ENCODE assay signal across 8 mouse cellular contexts in the genomic region with DNA sequence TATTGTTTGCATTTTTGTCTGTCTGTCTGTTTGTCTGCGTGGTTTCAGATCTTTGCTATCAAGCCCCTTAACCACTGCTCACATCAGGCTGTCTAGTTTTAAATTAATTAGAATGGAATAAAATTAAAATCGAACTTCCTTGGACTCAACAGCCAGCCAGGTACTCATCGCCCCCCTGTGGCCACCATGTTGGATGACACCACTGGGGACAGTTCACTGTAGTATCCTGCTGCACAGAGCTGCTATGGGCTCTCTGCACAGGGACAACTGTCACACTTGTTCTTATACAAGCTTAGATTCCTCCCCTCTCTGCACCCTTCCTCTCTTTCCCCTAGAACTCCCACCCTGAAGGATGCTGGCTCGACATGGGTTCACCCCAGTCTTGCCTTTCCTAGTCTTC. TPM values are rescaled to one million over a fixed set of nuclear protein-coding genes. Genes with fewer than 3 reads are reported as not detected.
DNase-seq lines count a peak whose midpoint lies in the region; ATAC-seq and TF ChIP-seq lines count a peak whose summit lies in the region.

No protein-coding gene starts in this region.

- no peak for TF ChIP-seq POLR2A in thymus, adult 2 months (IDR thresholded peaks at IDR 0.05; ENCODE audit: control insufficient read depth, extremely low read depth, insufficient read depth, low read length, poor library complexity)
- TF ChIP-seq POLR2A in kidney, adult 2 months (IDR thresholded peaks at IDR 0.05; ENCODE audit: low read depth, low read length) = no peak

- H3K27me3 ChIP-seq in forebrain, embryonic 11.5 days (ENCODE audit: control insufficient read depth, insufficient read depth, low read length) = no peaks in the 10 kb centered on the region
- no peaks in the 10 kb centered on the region for H3K27me3 ChIP-seq in forebrain, embryonic 13.5 days
- no peaks in the 10 kb centered on the region; the same call in 1 of the 2 replicates for H3K27me3 ChIP-seq in thymus, adult 2 months (ENCODE audit: control insufficient read depth, insufficient read depth, low read length)
- no peaks in the 10 kb centered on the region for H3K27me3 ChIP-seq in kidney, adult 2 months (replicated peaks; ENCODE audit: control insufficient read depth, insufficient read depth, low read length)

- H3K4me1 ChIP-seq in forebrain, embryonic 11.5 days (replicated peaks; ENCODE audit: control insufficient read depth, insufficient read depth, low read length) = no peaks in the 10 kb centered on the region
- H3K4me1 ChIP-seq in forebrain, embryonic 13.5 days = no peaks in the 10 kb centered on the region
- H3K4me1 ChIP-seq in thymus, adult 2 months (replicated peaks; ENCODE audit: control insufficient read depth, insufficient read depth, low read length) = no peaks in the 10 kb centered on the region
- no peaks in the 10 kb centered on the region for H3K4me1 ChIP-seq in kidney, adult 2 months (ENCODE audit: control insufficient read depth, insufficient read depth, low read length)

- H3K4me2 ChIP-seq in forebrain, embryonic 11.5 days (ENCODE audit: low read depth, low read length, severe bottlenecking) = no peak overlapping the region
- H3K4me2 ChIP-seq in forebrain, embryonic 13.5 days = no peak overlapping the region

- 42% methylated on average over 4 of the region's 4 CpGs for WGBS in forebrain, embryonic 11.5 days
- WGBS in forebrain, embryonic 13.5 days = 35% methylated on average over 4 of the region's 4 CpGs
- 31% methylated on average over 4 of the region's 4 CpGs for WGBS in thymus, adult 2 months
- 31% methylated on average over 4 of the region's 4 CpGs for WGBS in kidney, adult 2 months

- H3K27ac ChIP-seq in forebrain, embryonic 11.5 days (ENCODE audit: low read depth, low read length) = no peak overlapping the region
- no peak overlapping the region for H3K27ac ChIP-seq in forebrain, embryonic 13.5 days
- H3K27ac ChIP-seq in thymus, adult 2 months (ENCODE audit: control insufficient read depth, insufficient read depth, low read length) = no peak overlapping the region
- no peak overlapping the region for H3K27ac ChIP-seq in kidney, adult 2 months (ENCODE audit: insufficient read depth, low read depth, low read length)

- no peak overlapping the region for H3K4me3 ChIP-seq in forebrain, embryonic 11.5 days (ENCODE audit: low read depth, low read length)
- no peak overlapping the region for H3K4me3 ChIP-seq in forebrain, embryonic 13.5 days
- H3K4me3 ChIP-seq in thymus, adult 2 months (ENCODE audit: control insufficient read depth, insufficient read depth, low read length) = no peak overlapping the region
- no peak overlapping the region for H3K4me3 ChIP-seq in kidney, adult 2 months (ENCODE audit: insufficient read depth, low read depth, low read length)

- H3K36me3 ChIP-seq in forebrain, embryonic 11.5 days (ENCODE audit: control insufficient read depth, insufficient read depth, low read length) = no peaks in the 10 kb centered on the region
- H3K36me3 ChIP-seq in forebrain, embryonic 13.5 days (ENCODE audit: poor library complexity, severe bottlenecking) = peaks cover 64% of the 10 kb centered on the region
- H3K36me3 ChIP-seq in thymus, adult 2 months (ENCODE audit: control insufficient read depth, insufficient read depth, low read length) = no peaks in the 10 kb centered on the region
- H3K36me3 ChIP-seq in kidney, adult 2 months (ENCODE audit: control insufficient read depth, insufficient read depth, low read length) = no peaks in the 10 kb centered on the region

- no peak for DNase-seq in forebrain, embryonic 11.5 days (ENCODE audit: low spot score)
- DNase-seq in thymus, adult 2 months = peak; percentile 32
- no peak for DNase-seq in thymus, adult 18-20 months
- DNase-seq in kidney, adult 2 months = peak; percentile 34
- DNase-seq in thymus, postnatal 0 days (ENCODE audit: low spot score) = peak; percentile 24
- no peak for DNase-seq in spleen, adult 12 weeks (ENCODE audit: low spot score)
- DNase-seq in frontal cortex, postnatal 10 days (ENCODE audit: low spot score in 2 of 2) = no peak

- 0 out of 2 replicates have a peak, but pooled peaks have one; percentile 46 for ATAC-seq in forebrain, embryonic 11.5 days (replicated peaks; ENCODE audit: low FRiP score)
- ATAC-seq in forebrain, embryonic 13.5 days = no peak; the same call in 1 of the 2 replicates

- H3K9ac ChIP-seq in forebrain, embryonic 11.5 days (ENCODE audit: low read length) = no peak overlapping the region
- H3K9ac ChIP-seq in forebrain, embryonic 13.5 days = no peak overlapping the region

- TF ChIP-seq CTCF in thymus, adult 2 months (IDR thresholded peaks at IDR 0.05; ENCODE audit: borderline replicate concordance, control insufficient read depth, extremely low read depth, insufficient read depth, low read length, poor library complexity) = no peak
- TF ChIP-seq CTCF in kidney, adult 2 months (conservative IDR thresholded peaks at IDR 0.05; ENCODE audit: insufficient read depth, insufficient read length, low read depth, low read length) = peak; percentile 72

- H3K9me3 ChIP-seq in forebrain, embryonic 11.5 days (ENCODE audit: control insufficient read depth, low read length) = no peaks in the 10 kb centered on the region
- H3K9me3 ChIP-seq in forebrain, embryonic 13.5 days (replicated peaks) = no peaks in the 10 kb centered on the region

RNA-seq across cellular contexts. Expression of a gene that starts 7.9 kb away (rescaled TPM):
- 3.6 and 4.2 TPM in 2 replicates for polyA plus RNA-seq in forebrain, embryonic 11.5 days (2014; fragmentation: Nextera tagmentation; extraction: Ambion mirVana)
- polyA plus RNA-seq in forebrain, embryonic 13.5 days (2015; fragmentation: Nextera tagmentation; extraction: Ambion mirVana) = 13.2 and 15.1 TPM in 2 replicates
- 1.1 and 1.9 TPM in 2 replicates for polyA plus RNA-seq in thymus, adult 2 months (2012; rRNA removed)
- 0.43 and 0.66 TPM in 2 replicates for polyA plus RNA-seq in kidney, adult 2 months (2012; rRNA removed)
- 0.14 and 0.29 TPM in 2 replicates for polyA plus RNA-seq in thymus, postnatal 0 days (2015; fragmentation: Nextera tagmentation; extraction: Ambion mirVana)

RNA-seq across cellular contexts. Expression of a gene that starts 11.2 kb away (rescaled TPM):
- polyA plus RNA-seq in forebrain, embryonic 11.5 days (2014; fragmentation: Nextera tagmentation; extraction: Ambion mirVana) = 3.2 TPM in 2 replicates
- 3.0 and 3.4 TPM in 2 replicates for polyA plus RNA-seq in forebrain, embryonic 13.5 days (2015; fragmentation: Nextera tagmentation; extraction: Ambion mirVana)
- polyA plus RNA-seq in thymus, adult 2 months (2012; rRNA removed) = 2.3 and 3.1 TPM in 2 replicates
- 6.4 and 8.1 TPM in 2 replicates for polyA plus RNA-seq in kidney, adult 2 months (2012; rRNA removed)
- 3.7 and 4.0 TPM in 2 replicates for polyA plus RNA-seq in thymus, postnatal 0 days (2015; fragmentation: Nextera tagmentation; extraction: Ambion mirVana)

RNA-seq across cellular contexts. Expression of a gene that starts 56.7 kb away (rescaled TPM):
- polyA plus RNA-seq in forebrain, embryonic 11.5 days (2014; fragmentation: Nextera tagmentation; extraction: Ambion mirVana) = not detected in 2 replicates
- polyA plus RNA-seq in forebrain, embryonic 13.5 days (2015; fragmentation: Nextera tagmentation; extraction: Ambion mirVana) = not detected in 2 replicates
- polyA plus RNA-seq in thymus, adult 2 months (2012; rRNA removed) = 1.1 TPM in 1 of 2 replicates, not detected in the other
- polyA plus RNA-seq in kidney, adult 2 months (2012; rRNA removed) = not detected in 2 replicates
- not detected in 2 replicates for polyA plus RNA-seq in thymus, postnatal 0 days (2015; fragmentation: Nextera tagmentation; extraction: Ambion mirVana)

Comparison
In these comparisons a context has a peak if more than half of its experiments do, and no peak if none do; other contexts are left out.
1. DNase-seq: peak in thymus, adult 2 months (single experiment), kidney, adult 2 months (single experiment) and thymus, postnatal 0 days (single experiment); none in forebrain, embryonic 11.5 days (single experiment), thymus, adult 18-20 months (0 of 2), spleen, adult 12 weeks (single experiment) and frontal cortex, postnatal 10 days (0 of 2).